Mouse (Mus musculus) kidney, adult 2 months (tissue): ENCODE measurements around the gene 4930430F08Rik.

Source experiments
- CTCF ChIP-seq: fragments of 200-500 bp; conservative IDR thresholded peaks from 2 replicates; pipeline ENCODE4 v1.5.1; 2011; ENCODE audit warnings: low read depth, mild to moderate bottlenecking, control low read depth, low read length, moderate library complexity, mixed read lengths; ENCODE audit not compliant: insufficient read depth, insufficient read length
- POLR2A ChIP-seq: fragments of 200-500 bp; IDR thresholded peaks from one replicate; pipeline ENCODE4 v1.6.1; 2011; ENCODE audit warnings: low read depth, low read length, control low read depth

GRCm38 (mm10) chr10:100556566-100557175 is 33.6 kb downstream of the 4930430F08Rik start:
- TF ChIP-seq CTCF (no peak), POLR2A (no peak)
